Mouse (Mus musculus) right cerebral cortex, postnatal 4 days (tissue): ENCODE measurements around the gene Aasdh.
A peak's percentile ranks its signal among the peaks of the same experiment; 100 is the strongest.

Experiments
- DNase-seq: peaks from one replicate; pipeline ENCODE4 v3.0.0-alpha.2; 2022

Gene Aasdh

GRCm38 (mm10) chr5:76837018-76837417 lies 68.3 kb downstream of the Aasdh start:
- DNase-seq = no peak

DNA sequence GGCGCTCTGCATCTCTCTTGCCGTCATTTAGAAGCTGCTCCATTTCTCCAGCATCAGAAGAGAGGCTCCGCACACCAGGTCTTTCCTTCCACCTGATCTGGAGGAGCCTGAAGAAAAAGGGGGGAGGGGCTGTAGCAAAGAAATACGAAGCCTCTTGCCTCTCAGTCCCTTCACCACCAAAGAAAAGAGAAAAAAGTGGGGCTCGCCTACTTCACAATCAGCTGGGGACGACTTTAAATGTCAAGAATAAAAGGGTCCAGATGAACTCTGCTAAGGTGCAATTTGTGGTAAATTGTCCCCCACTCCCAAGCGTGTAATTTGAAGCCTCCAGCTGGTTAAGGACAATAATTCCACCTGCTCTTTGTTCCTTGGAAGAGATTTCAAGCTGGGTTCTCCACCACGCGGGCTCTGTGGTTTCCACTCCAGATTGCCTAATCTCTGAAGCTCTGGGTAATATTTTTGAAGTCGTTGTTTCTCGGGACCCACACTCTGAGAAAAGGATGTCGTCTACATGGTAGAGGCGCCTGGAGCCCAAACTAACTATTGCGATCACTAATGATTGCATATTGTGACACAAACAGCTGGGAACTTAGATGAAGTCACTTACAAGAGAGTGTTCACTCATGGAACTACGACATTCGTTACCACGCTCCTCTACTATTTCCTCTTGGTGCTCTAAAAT lies 72.6 kb downstream of the Aasdh start:
- no peak for DNase-seq

- peak; percentile 51 for DNase-seq
Observed at GRCm38 (mm10) chr5:76828527-76829240, 76.6 kb downstream of the Aasdh start.
